Mouse (Mus musculus) limb, embryonic 15.5 days (tissue): ENCODE results near the gene Csrp1. TPM values are rescaled to one million over a fixed set of nuclear protein-coding genes. Genes with fewer than 3 reads are reported as not detected.
A peak's percentile ranks its signal among the peaks of the same experiment; 100 is the strongest.

Source experiments
- ATAC-seq: fragments of 200-750 bp; cut with Nextera tagmentation; 2 replicates; pipeline ENCODE4 v1.8.0; 2017; ENCODE audit warnings: low read depth, moderate TSS enrichment; ENCODE audit not compliant: insufficient number of reproducible peaks, low FRiP score, low TSS enrichment
- H3K27ac ChIP-seq: fragments of 300-500 bp; sonication (generic); 2 replicates; pipeline ENCODE4 v1.5.1; 2015; ENCODE audit warnings: moderate library complexity, mild to moderate bottlenecking, inconsistent platforms
- H3K27me3 ChIP-seq: fragments of 300-500 bp; sonication (generic); 2 replicates; pipeline ENCODE4 v1.6.1; 2015; ENCODE audit warnings: inconsistent platforms
- H3K36me3 ChIP-seq: fragments of 300-500 bp; sonication (generic); 2 replicates; pipeline ENCODE4 v1.6.1; 2015; ENCODE audit warnings: inconsistent platforms
- H3K4me1 ChIP-seq: fragments of 300-500 bp; sonication (generic); 2 replicates; pipeline ENCODE4 v1.6.1; 2015; ENCODE audit warnings: inconsistent platforms
- H3K4me2 ChIP-seq: fragments of 300-500 bp; sonication (generic); 2 replicates; pipeline ENCODE4 v1.6.1; 2015; ENCODE audit warnings: mild to moderate bottlenecking, inconsistent platforms
- H3K4me3 ChIP-seq: fragments of 300-500 bp; sonication (generic); 2 replicates; pipeline ENCODE4 v1.5.1; 2015; ENCODE audit warnings: mild to moderate bottlenecking, inconsistent platforms
- H3K9ac ChIP-seq: fragments of 300-500 bp; sonication (generic); 2 replicates; pipeline ENCODE4 v1.6.1; 2015; ENCODE audit warnings: inconsistent platforms
- H3K9me3 ChIP-seq: fragments of 300-500 bp; sonication (generic); 2 replicates; pipeline ENCODE4 v1.6.1; 2016; ENCODE audit warnings: inconsistent platforms
- WGBS: fragments of 180-500 bp; shearing (Covaris S2); methylation state at CpG from one replicate; pipeline ENCODE4 v1.1.7; 2015; 5-methylcytosine and 5-hydroxymethylcytosine counted together
- polyA plus RNA-seq: library from polyadenylated mRNA; unstranded; fragments of >200 nt; fragmentation: Nextera tagmentation; extraction: Ambion mirVana; gene quantifications from 2 replicates; pipeline ENCODE4 v1.2.1, GENCODE M21; 2015

The Csrp1 gene
- polyA plus RNA-seq, 1 experiment from 2014 or later, result 104 TPM

- H3K27ac ChIP-seq, result peak overlapping the region; percentile 79
- no peaks in the 10 kb centered on the region for H3K9me3 ChIP-seq
- H3K4me1 ChIP-seq, result peaks cover 34% of the 10 kb centered on the region
- H3K27me3 ChIP-seq, result no peaks in the 10 kb centered on the region
- peak overlapping the region; percentile 32 for H3K4me3 ChIP-seq
- H3K9ac ChIP-seq, result 0 out of 2 replicates have a peak overlapping the region, but pooled peaks have one; percentile 23
- peak; percentile 53; the same call in 1 of the 2 replicates for ATAC-seq
- 2% methylated on average over 29 of the region's 29 CpGs for WGBS
- H3K4me2 ChIP-seq, result peak overlapping the region; percentile 63
- no peaks in the 10 kb centered on the region for H3K36me3 ChIP-seq
Observed at GRCm38 (mm10) chr1:135698996-135699705, 20.7 kb upstream of the Csrp1 start.

- WGBS, result 46% methylated on average over 2 of the region's 2 CpGs
Observed at GRCm38 (mm10) chr1:135699892-135700291, 20.0 kb upstream of the Csrp1 start.

GRCm38 (mm10) chr1:135700605-135701004 lies 19.3 kb upstream of the Csrp1 start:
- Histone ChIP-seq H3K9me3 (no peaks in the 10 kb centered on the region), H3K27me3 (no peaks in the 10 kb centered on the region), H3K36me3 (no peaks in the 10 kb centered on the region), H3K4me3 (no peak overlapping the region), H3K4me1 (peaks cover 31% of the 10 kb centered on the region), H3K9ac (no peak overlapping the region), H3K4me2 (no peak overlapping the region), H3K27ac (no peak overlapping the region)
- ATAC-seq, result no peak
- WGBS, result under 1% methylated on average over 7 of the region's 7 CpGs

More at GRCm38 (mm10) chr1:135699892-135700291, 20.0 kb upstream of the Csrp1 start:
- ATAC-seq, result no peak
- Histone ChIP-seq H3K36me3 (no peaks in the 10 kb centered on the region), H3K4me2 (peak overlapping the region; percentile 63; the same call in 1 of the 2 replicates), H3K9ac (no peak overlapping the region), H3K27me3 (no peaks in the 10 kb centered on the region), H3K9me3 (no peaks in the 10 kb centered on the region), H3K4me1 (peaks cover 31% of the 10 kb centered on the region), H3K4me3 (no peak overlapping the region), H3K27ac (peak overlapping the region; percentile 79; the same call in 1 of the 2 replicates)

- no peak overlapping the region for H3K4me2 ChIP-seq
- H3K4me1 ChIP-seq, result peaks cover 31% of the 10 kb centered on the region
- no peaks in the 10 kb centered on the region for H3K27me3 ChIP-seq
- no peak overlapping the region for H3K27ac ChIP-seq
- 47% methylated on average over 3 of the region's 3 CpGs for WGBS
- ATAC-seq, result no peak
- no peak overlapping the region for H3K9ac ChIP-seq
- no peaks in the 10 kb centered on the region for H3K36me3 ChIP-seq
- H3K9me3 ChIP-seq, result no peaks in the 10 kb centered on the region
- no peak overlapping the region for H3K4me3 ChIP-seq
Observed at GRCm38 (mm10) chr1:135701314-135701713, 18.5 kb upstream of the Csrp1 start.

- H3K4me1 ChIP-seq, result peaks cover 25% of the 10 kb centered on the region
- H3K4me2 ChIP-seq, result no peak overlapping the region
- no peak overlapping the region for H3K9ac ChIP-seq
- H3K9me3 ChIP-seq, result no peaks in the 10 kb centered on the region
- H3K27me3 ChIP-seq, result no peaks in the 10 kb centered on the region
- no peak overlapping the region for H3K4me3 ChIP-seq
- no peak overlapping the region for H3K27ac ChIP-seq
- H3K36me3 ChIP-seq, result no peaks in the 10 kb centered on the region
- 51% methylated on average over 2 of the region's 2 CpGs for WGBS
- no peak for ATAC-seq
Observed at GRCm38 (mm10) chr1:135702722-135703121, 17.1 kb upstream of the Csrp1 start.

GRCm38 (mm10) chr1:135704317-135704821 lies 15.5 kb upstream of the Csrp1 start:
- Histone ChIP-seq H3K4me1 (peaks cover 9% of the 10 kb centered on the region), H3K9ac (no peak overlapping the region), H3K27me3 (no peaks in the 10 kb centered on the region), H3K4me2 (no peak overlapping the region), H3K4me3 (no peak overlapping the region), H3K36me3 (no peaks in the 10 kb centered on the region), H3K9me3 (no peaks in the 10 kb centered on the region), H3K27ac (no peak overlapping the region)
- ATAC-seq, result no peak
- WGBS, result 65% methylated on average over 3 of the region's 3 CpGs

GRCm38 (mm10) chr1:135708369-135708768 lies 11.5 kb upstream of the Csrp1 start:
- WGBS, result 49% methylated on average over 4 of the region's 4 CpGs
- H3K9ac ChIP-seq, result no peak overlapping the region
- no peaks in the 10 kb centered on the region for H3K9me3 ChIP-seq
- no peak overlapping the region for H3K4me3 ChIP-seq
- no peaks in the 10 kb centered on the region for H3K27me3 ChIP-seq
- H3K4me1 ChIP-seq, result no peaks in the 10 kb centered on the region
- no peaks in the 10 kb centered on the region for H3K36me3 ChIP-seq
- H3K4me2 ChIP-seq, result no peak overlapping the region
- no peak for ATAC-seq
- H3K27ac ChIP-seq, result no peak overlapping the region

GRCm38 (mm10) chr1:135711126-135711525 lies 8.7 kb upstream of the Csrp1 start:
- H3K27ac ChIP-seq, result no peak overlapping the region
- 31% methylated on average over 7 of the region's 7 CpGs for WGBS
- no peak for ATAC-seq
- H3K27me3 ChIP-seq, result no peaks in the 10 kb centered on the region
- H3K36me3 ChIP-seq, result no peaks in the 10 kb centered on the region
- no peak overlapping the region for H3K9ac ChIP-seq
- H3K4me3 ChIP-seq, result no peak overlapping the region
- no peaks in the 10 kb centered on the region for H3K4me1 ChIP-seq
- H3K4me2 ChIP-seq, result no peak overlapping the region
- no peaks in the 10 kb centered on the region for H3K9me3 ChIP-seq

GRCm38 (mm10) chr1:135714028-135714815 lies 5.6 kb upstream of the Csrp1 start:
- no peak overlapping the region for H3K27ac ChIP-seq
- no peak for ATAC-seq
- WGBS, result 80% methylated on average over 9 of the region's 9 CpGs

GRCm38 (mm10) chr1:135714901-135715609 lies 4.8 kb upstream of the Csrp1 start:
- ATAC-seq, result no peak
- 65% methylated on average over 3 of the region's 3 CpGs for WGBS

More at GRCm38 (mm10) chr1:135714028-135714815, 5.6 kb upstream of the Csrp1 start:
- Histone ChIP-seq H3K36me3 (no peaks in the 10 kb centered on the region), H3K9me3 (no peaks in the 10 kb centered on the region), H3K4me2 (no peak overlapping the region), H3K9ac (no peak overlapping the region), H3K4me3 (no peak overlapping the region), H3K27me3 (no peaks in the 10 kb centered on the region), H3K4me1 (no peaks in the 10 kb centered on the region)

GRCm38 (mm10) chr1:135719486-135719885 lies 375 bp upstream of the Csrp1 start:
- ATAC-seq, result peak; percentile 40; the same call in 1 of the 2 replicates
- H3K36me3 ChIP-seq, result no peaks in the 10 kb centered on the region

More at GRCm38 (mm10) chr1:135714901-135715609, 4.8 kb upstream of the Csrp1 start:
- H3K4me1 ChIP-seq, result peaks cover 4% of the 10 kb centered on the region; the same call in 1 of the 2 replicates
- H3K27me3 ChIP-seq, result no peaks in the 10 kb centered on the region
- no peak overlapping the region for H3K4me2 ChIP-seq
- H3K36me3 ChIP-seq, result no peaks in the 10 kb centered on the region
- no peak overlapping the region for H3K4me3 ChIP-seq
- H3K9ac ChIP-seq, result no peak overlapping the region
- no peaks in the 10 kb centered on the region for H3K9me3 ChIP-seq
- no peak overlapping the region for H3K27ac ChIP-seq

More at GRCm38 (mm10) chr1:135719486-135719885, 375 bp upstream of the Csrp1 start:
- peaks cover 4% of the 10 kb centered on the region; the same call in 1 of the 2 replicates for H3K4me1 ChIP-seq
- H3K4me2 ChIP-seq, result no peak overlapping the region
- H3K4me3 ChIP-seq, result no peak overlapping the region
- no peak overlapping the region for H3K27ac ChIP-seq
- no peak overlapping the region for H3K9ac ChIP-seq
- 19% methylated on average over 9 of the region's 9 CpGs for WGBS
- no peaks in the 10 kb centered on the region for H3K9me3 ChIP-seq
- no peaks in the 10 kb centered on the region for H3K27me3 ChIP-seq
